Mouse (Mus musculus): ENCODE results near the gene Tmem39b.
"Not testable (repeated sequence)": the region's sequence is repeated elsewhere in the genome, so short reads cannot be mapped to it uniquely, and the experiment has no call there.

Tmem39b gene

GRCm38 (mm10) chr4:129696158-129696985, at the start of gene Tmem39b:
Tmem39b (minus strand) TSS chr4:129696838.
- in situ Hi-C loops (cut with MboI), result no loop called here

GRCm38 (mm10) chr4:129746106-129746505, 49.5 kb upstream of the Tmem39b start:
- in situ Hi-C loops (cut with MboI), result no loop called here

DNA sequence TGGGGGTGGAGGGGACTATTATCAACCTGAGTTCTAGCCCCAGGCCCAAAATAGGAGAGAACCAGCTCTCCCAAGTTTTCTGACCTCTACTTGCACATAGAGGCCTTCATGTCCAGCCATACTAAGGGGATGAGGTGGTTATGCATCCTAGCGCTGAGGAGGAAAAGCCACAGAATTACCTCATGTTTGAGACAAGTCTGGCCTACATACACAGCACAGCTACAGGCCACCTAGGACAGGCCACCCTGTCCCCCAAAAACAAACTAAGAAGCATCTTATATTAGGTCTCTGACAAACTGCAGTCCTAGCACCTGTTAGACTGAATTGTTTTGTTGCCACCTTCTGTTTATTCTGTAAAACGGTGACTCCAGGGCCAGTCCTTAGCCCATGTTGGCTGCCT, 46.9 kb upstream of the Tmem39b start:
- in situ Hi-C loops (cut with MboI), result no loop called here

DNA sequence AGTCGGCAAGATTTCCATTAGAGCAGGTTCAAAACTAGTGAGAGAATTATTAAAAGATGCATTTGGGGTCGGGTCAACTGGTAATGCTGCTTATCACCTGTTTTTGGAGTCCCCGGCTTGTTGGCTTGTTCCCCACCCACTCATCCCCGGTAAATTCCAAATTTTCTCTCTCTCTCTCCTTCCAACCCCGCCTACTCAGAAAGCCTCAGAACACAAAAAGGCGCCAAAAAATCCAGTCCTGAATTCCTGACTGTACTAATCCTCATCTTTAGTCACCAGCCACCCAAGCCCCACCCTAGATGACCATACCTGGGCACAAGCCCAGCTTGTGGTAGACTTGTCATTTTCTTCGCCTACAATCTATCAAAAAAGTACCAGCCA, 46.4 kb upstream of the Tmem39b start:
- in situ Hi-C loops (cut with MboI), result no loop called here

DNA sequence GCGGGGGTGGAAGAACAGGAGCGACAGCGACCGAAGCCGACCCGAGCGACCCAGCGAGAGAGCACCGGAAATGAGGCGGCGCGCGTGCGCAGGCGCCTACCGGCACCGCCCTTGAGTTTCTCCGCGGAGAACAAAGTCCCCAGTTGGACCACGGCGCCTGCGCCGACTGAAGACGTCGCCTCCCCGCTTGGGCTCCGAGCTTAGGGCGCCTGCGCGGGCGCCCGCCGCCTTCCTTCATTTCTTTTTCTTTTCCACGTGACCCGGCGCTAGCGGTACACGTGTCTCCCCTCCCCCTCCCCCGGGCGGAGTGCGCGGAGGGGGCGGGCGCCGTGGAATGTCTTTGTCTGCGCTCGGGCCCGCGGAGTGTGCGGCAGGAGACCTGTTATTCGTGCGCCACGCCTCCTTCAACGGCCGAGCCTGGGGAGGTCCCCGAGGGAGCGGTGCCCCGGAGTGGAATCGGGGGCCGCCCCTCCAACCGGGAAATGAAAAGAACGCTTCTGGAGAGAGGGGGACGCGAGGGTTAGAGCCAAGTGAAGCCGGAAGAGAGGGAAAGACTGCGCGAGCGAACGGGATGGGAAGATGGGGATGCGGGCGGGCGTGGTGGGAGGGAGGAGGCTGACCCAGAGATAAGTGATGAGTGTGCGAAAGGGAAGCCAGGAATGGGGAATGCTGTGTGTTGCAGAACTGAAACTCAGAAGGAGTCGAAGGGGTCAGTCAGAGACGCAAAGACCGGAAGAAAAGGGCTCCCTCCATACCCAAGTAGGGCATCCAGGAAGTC, 45.8 kb upstream of the Tmem39b start, which contains the start of gene Khdrbs1:
TSS of gene Khdrbs1 (minus strand) at position 72 of the 778 bp plus-strand sequence.
- in situ Hi-C loops (cut with MboI), result no loop called here

DNA sequence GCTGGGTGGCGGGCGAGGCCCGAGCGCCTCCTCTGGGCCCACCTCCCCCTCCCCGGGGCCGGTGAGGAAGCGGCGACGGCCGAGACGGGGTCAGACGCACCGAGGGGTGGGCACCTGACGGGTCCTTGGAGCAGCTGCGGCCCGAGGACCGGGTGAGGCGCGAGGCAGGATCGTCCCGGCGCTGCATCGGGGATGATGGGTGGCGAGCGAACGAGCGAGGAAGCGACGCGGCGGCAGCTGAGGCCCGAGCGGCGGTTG, 45.3 kb upstream of the Tmem39b start:
- in situ Hi-C loops (cut with MboI), result no loop called here

- in situ Hi-C loops (cut with MboI), result no loop called here
These were observed 44.8 kb upstream of the Tmem39b start for GRCm38 (mm10) chr4:129741251-129741973.

DNA sequence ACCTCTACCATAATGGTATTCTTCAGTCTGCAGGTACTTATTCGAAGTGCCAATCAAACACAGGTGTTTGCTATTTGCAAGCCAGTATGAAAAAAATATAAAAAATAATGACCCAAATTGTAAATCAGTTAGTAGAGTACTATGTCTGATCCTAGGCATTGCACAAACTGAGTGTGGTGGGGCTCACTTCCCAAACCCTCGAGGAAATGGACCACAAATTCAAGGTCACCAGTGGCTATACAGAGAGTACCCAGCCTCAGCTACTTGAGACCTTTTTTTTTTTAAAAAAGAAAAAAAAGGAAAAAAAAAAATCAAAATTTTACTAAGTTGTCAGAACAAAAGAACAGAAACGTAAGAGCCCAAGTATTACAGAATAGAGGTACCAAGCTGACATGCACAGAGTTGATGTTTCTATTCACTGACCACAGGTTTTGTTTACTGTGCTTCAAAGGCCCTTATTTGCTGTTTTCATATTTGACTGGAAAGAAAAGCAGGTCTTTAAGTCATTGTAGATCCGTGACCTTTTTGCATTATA, 42.5 kb upstream of the Tmem39b start:
- in situ Hi-C loops (cut with MboI), result no loop called here

DNA sequence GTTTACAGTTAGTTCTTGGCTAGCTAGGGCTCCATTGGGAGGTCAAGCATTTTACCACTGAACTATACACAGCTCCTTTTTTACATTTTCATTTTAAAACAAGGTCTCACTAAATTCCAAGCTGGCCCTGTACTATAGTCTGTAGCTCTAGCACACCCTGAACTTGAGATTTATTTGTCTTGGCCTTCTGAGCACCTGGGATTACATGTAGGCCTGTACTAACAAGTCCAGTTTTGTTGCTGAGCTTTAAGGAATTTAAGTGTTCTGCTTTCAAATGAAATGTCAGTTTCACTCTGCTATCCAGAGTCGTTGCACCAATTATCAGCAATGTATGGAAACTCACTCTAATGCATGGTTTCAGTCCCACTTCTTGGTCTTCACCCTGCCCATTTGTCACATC, 39.5 kb upstream of the Tmem39b start:
- in situ Hi-C loops (cut with MboI), result no loop called here

GRCm38 (mm10) chr4:129735485-129735884, 38.8 kb upstream of the Tmem39b start:
- in situ Hi-C loops (cut with MboI), result not testable (repeated sequence)

DNA sequence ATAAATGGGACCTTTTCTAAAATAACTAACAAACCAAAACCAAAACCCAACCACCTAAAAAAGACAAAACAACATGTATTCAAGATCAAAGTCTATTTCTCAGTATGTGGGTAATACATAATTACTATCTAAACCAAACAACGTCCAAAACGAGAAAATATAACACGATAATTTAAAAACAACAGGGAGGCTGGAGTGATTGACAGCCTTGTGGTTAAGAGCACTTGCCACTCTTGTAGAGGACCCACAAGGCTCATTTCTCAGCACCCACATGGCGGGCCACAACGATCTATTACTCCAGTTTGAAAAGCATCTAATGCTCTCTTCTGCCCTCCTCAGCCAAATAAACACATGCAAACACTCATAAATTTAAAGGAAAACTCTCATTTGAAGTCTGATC, 34.8 kb upstream of the Tmem39b start:
- in situ Hi-C loops (cut with MboI), result no loop called here

DNA sequence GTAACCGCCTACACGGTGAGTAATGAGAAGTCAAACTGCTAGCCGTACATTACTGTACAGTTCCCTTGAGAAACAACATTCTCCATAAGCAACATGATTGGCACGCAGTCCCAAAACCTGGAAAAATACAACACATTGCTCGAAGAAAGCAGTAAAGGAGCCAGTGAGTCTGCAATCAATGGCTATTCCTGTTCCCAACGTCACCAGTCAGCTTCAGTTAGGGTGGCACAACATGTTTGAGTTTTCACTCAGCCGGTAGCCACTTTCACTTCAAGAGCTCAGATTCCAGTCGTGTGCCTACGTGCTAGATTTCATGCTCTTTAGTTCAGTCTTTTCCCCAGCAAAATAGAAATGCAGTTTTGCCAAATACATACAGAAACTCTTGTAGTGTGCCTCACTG, 19.7 kb upstream of the Tmem39b start:
- in situ Hi-C loops (cut with MboI), result no loop called here

DNA sequence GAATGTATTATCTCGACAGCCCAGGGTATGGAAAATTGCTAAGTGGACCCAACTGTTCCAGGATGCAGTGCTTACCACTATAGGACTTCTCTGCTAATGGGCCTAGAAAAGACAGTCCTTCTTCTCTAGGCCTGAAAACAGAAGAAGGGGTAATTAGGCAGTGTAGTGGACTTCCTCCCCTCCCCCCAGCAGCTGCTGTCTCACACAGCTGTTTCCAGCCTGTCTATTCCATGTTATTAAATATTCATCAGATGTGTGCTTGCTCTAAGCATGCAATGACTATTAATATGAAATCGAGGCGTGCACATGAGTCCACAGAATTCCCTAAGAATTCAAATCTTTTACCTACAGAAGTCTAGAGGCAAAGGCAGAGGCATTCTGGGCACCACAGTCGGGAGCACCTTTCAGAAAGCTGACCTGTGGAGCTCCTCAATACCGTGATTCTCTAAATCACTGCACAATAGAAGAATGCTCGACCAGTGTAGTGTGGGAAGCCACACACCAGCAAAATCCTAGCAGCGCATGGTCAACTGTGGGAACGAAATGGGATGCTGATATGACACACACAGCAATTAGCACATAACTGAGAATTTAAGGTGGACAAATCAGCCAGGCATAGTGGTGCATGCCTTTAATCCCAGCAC, 13.0 kb upstream of the Tmem39b start:
- in situ Hi-C loops (cut with MboI), result loop anchor here (10.0 kb wide), 1 partner anchor 375 kb away; no protein-coding TSS in a partner anchor

DNA sequence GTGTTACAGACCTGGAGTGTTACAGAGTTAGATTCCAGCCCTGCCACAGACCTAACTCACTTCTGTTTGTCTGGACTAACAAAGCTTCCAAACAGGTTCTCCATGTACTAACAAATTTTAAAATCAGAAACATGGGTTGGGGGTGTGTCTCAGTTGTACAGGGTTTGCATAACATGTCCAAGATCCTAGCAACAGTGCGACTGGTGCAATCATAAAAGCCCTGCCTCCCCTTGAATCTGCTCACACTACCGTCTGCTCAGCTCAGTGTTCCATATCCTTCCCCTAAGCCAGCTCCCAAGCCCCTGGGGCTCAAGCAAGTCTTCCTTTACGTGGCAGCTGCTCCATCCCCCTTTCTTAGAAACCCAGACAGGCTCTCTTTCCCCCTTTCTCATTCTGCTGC, 10.1 kb upstream of the Tmem39b start:
- in situ Hi-C loops (cut with MboI), result loop anchor here (10.0 kb wide), 1 partner anchor 378 kb away; no protein-coding TSS in a partner anchor

GRCm38 (mm10) chr4:129702454-129702853, 5.8 kb upstream of the Tmem39b start:
- in situ Hi-C loops (cut with MboI), result loop anchor here (10.0 kb wide), 1 partner anchor 382 kb away; no protein-coding TSS in a partner anchor

DNA sequence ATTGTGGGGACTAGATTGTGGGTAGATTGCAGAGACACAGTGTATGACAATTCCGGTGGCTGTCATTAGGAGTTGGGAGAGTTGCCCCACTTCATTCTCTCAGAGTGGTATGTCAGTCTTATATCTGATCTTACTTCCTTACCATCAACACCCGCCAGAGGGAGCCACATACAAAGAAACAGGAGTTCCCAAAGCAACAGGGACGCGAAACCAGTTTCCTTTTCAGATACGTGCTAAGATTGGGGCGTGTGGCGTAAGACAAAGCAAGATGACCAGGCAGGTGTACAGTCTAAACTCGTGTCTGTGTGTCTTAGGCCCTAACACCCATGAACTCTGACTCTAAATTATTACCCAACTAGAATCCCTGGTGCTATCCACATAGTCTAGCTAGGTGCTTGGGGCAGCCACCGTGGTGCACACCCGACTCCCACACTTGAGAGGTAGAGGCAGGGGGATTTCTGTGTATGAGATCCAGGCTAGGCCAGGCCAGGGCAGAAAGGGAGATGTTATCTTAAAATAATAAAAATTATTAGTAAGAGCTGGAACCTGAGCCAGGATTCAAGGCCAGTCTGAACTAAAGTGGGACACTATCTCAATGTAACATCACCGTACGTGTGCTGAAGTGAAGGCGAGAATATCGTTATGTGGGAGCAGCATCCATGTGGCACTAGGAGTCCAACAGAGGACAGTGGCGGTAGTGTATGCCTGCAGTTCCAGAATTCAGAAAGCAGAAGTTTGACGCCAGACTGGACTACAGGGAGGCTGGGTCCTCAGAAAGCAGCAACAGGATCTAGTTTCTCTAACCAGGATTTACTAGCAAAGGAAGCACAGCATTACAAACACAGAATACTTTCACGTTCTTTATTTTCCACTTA, 5.1 kb upstream of the Tmem39b start:
- in situ Hi-C loops (cut with MboI), result loop anchor here (10.0 kb wide), 1 partner anchor 383 kb away; no protein-coding TSS in a partner anchor

GRCm38 (mm10) chr4:129700661-129701060, 4.0 kb upstream of the Tmem39b start:
- in situ Hi-C loops (cut with MboI), result loop anchor here (10.0 kb wide), 1 partner anchor 384 kb away; no protein-coding TSS in a partner anchor

DNA sequence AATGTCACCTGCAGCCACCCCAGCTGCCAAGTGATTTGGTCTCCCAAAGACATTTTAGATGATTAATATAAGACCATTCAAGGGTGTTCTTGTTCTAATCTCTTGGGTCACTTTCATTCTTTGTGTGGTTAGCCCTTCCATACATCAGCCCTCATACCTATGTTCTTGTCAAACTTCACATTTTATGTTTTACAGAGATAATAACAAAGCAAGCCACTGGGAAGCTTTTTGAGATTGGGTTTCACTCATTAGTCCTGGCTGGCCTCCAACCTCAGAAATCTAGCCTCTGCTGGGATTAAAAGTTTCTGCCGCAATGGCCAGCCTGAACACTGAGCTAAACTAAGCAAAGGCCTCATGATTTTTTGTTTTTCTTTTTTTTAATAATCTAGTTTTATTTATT, 3.6 kb upstream of the Tmem39b start:
- in situ Hi-C loops (cut with MboI), result loop anchor here (10.0 kb wide), 1 partner anchor 385 kb away; no protein-coding TSS in a partner anchor

- in situ Hi-C loops (cut with MboI), result no loop called here
These were observed 553 bp upstream of the Tmem39b start for GRCm38 (mm10) chr4:129697191-129697590.

GRCm38 (mm10) chr4:129695815-129696157, 852 bp downstream of the Tmem39b start:
- in situ Hi-C loops (cut with MboI), result no loop called here

- in situ Hi-C loops (cut with MboI), result no loop called here
These were observed 12.1 kb downstream of the Tmem39b start for GRCm38 (mm10) chr4:129684531-129684930.

All from mature B cell (primary cell).